Mouse (Mus musculus) MEL (cell line): ENCODE measurements around the gene Spata6.

Source experiments
- CTCF ChIP-seq, 3 experiments: IDR thresholded peaks in 2 of 3; conservative IDR thresholded peaks in 1 of 3; 2 replicates each; pipeline ENCODE4 v1.5.1; 2011 to 2012; ENCODE audit warnings: low read length in 3 of 3, low read depth in 2 of 3, mild to moderate bottlenecking in 2 of 3, improper control_type of control experiment in 1 of 3, inconsistent platforms in 1 of 3, mixed read lengths in 1 of 3, moderate library complexity in 1 of 3; ENCODE audit not compliant: control insufficient read depth in 1 of 3, insufficient read depth in 1 of 3, poor library complexity in 1 of 3, severe bottlenecking in 1 of 3
- E2F4 ChIP-seq: IDR thresholded peaks from 2 replicates; pipeline ENCODE4 v1.6.1; 2011; ENCODE audit warnings: low read depth, low read length, improper control_type of control experiment, borderline replicate concordance
- KAT2A ChIP-seq: conservative IDR thresholded peaks from 2 replicates; pipeline ENCODE4 v1.6.1; 2012; ENCODE audit warnings: low read depth, low read length, improper control_type of control experiment, inconsistent platforms
- POLR2A ChIP-seq, 2 experiments: IDR thresholded peaks; 2 replicates each; pipeline ENCODE4 v1.6.1; 2011 to 2012; ENCODE audit warnings: low read length in 2 of 2, mild to moderate bottlenecking in 2 of 2, control low read depth in 1 of 2, improper control_type of control experiment in 1 of 2, low read depth in 1 of 2, moderate library complexity in 1 of 2; ENCODE audit not compliant: control insufficient read depth in 1 of 2, insufficient read depth in 1 of 2, poor library complexity in 1 of 2
- ZKSCAN1 ChIP-seq: IDR thresholded peaks from 2 replicates; pipeline ENCODE4 v1.6.1; 2012; ENCODE audit warnings: low read depth, mild to moderate bottlenecking, inconsistent platforms, low read length, improper control_type of control experiment, moderate library complexity

DNA sequence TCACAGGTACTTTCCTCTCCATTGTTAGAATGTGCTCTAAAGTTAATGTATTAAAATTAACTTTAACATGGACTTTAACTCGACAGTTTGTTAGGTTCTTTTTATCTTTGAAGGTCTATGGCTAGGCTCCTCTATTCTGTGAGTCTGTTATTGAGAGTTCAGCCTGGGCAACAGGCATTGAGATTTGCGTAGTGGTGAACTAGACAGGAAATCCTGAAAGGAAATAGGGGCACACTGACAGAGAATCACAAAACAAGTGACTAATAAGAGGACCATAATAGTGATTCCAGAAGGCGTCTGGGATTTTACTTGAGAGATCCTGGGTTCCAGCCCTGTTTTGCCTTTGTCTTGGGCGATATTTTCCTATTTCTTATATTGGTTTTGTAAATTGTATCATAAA is 488 bp upstream of the Spata6 start:
- TF ChIP-seq POLR2A (IDR thresholded peaks at IDR 0.05; ENCODE audit: control insufficient read depth in 1 of 2, insufficient read depth in 1 of 2, low read depth in 1 of 2, low read length in 2 of 2, poor library complexity in 1 of 2), result no peak
- no peak for TF ChIP-seq KAT2A
- no peak for TF ChIP-seq CTCF (IDR thresholded peaks at IDR 0.05 in 2 of 3, conservative IDR thresholded peaks at IDR 0.05 in 1 of 3; ENCODE audit: control insufficient read depth in 1 of 3, insufficient read depth in 1 of 3, low read depth in 2 of 3, low read length in 3 of 3, poor library complexity in 1 of 3, severe bottlenecking in 1 of 3)
- no peak for TF ChIP-seq ZKSCAN1
- no peak for TF ChIP-seq E2F4
